Mouse (Mus musculus): ENCODE results near the gene Slc35a5. TPM values are rescaled to one million over a fixed set of nuclear protein-coding genes. Genes with fewer than 3 reads are reported as not detected.

The Slc35a5 gene
- total RNA-seq, 2 experiments from 2014 or later: 2.4 to 3.5 TPM

DNA sequence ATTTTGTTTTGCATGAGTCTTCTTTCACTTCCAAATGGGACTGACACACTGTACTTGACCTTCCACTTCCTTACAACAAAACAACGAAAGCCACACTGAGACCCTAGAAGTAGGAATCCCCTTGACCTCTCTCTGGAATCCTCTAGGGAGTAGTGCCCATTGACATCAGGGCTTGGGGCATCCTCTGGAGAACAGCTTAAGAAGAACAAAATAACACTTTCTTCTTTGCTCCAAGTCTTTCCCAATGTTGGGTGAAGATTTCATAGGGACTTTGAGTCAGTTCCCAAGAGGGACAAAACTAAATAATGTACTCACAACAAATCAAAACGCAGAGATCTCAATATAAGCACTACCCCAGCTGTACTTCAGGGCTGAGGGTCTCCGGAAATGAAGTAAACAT lies 39.7 kb downstream of the Slc35a5 start:
- no peak for DNase-seq (ENCODE audit: low spot score)

DNA sequence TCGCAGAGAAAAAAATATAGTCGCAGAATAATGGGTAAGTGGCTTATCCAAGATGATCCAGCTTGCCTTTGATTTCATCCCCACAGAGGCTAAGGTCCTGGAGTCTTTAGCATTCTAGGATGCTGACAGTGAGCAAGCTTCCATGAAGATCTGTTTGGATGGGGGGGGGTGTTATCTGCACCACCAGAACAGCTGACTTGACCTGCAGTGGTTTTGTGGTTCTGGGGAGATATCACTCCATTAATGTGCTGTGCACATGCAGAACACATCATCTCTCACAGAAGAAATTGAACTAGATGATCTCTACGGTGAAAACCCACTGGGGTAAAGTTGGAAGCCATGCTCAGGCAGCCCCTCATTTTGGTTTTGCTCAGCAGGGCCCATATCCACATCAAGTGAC lies 41.3 kb downstream of the Slc35a5 start:
- no peak for DNase-seq (ENCODE audit: low spot score)

DNA sequence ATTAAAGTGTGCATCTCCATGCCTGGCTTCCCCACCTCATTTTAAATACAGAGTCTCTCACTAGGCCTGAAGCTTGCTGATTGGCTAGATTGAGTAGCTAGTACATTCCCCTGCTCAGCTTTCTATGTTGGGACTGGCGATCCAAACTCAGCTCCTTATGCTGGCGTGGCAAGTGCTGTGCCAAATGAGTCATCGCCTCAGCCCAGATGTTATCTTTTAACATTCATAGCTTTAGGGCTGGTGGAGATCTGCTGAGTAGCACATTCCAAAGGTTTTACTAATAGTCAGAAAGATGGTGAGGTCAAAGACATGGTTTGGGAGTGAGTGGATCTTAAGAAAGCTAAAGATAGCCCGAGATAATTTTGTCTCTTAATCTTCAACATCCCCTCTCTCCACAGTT lies 48.0 kb downstream of the Slc35a5 start:
- DNase-seq (ENCODE audit: low spot score): peak; percentile 70

DNA sequence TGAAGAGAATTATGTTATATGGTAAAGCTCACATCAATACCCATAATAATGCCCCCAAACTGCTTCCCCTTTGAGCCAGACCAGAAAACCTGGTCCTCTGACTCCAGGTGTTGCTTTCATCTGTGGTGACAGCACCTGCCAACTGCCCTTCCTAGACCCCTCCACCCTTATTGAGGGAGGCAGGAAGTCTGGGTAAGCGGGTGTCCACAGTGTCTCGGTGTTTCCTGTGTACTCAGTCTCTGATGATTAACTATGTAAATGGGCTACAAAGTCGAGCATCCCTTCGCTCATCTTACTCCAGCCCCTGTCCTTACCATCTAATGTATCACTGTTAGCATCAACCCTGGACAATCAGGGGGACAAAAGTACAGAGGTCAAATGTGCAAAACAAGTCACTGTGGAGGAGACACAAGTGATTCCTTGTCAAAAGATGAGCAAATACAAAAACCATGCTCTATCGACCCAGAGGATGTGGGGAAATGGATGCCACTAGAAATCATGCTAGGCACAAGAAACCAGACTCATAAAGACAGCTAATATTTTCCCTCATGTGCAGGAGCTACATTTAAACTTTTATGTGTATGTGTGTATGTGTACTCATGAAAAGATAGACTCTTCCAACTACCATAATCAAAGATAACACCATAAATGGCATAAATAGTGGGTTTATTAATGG lies 50.2 kb downstream of the Slc35a5 start:
- DNase-seq (ENCODE audit: low spot score): no peak

DNA sequence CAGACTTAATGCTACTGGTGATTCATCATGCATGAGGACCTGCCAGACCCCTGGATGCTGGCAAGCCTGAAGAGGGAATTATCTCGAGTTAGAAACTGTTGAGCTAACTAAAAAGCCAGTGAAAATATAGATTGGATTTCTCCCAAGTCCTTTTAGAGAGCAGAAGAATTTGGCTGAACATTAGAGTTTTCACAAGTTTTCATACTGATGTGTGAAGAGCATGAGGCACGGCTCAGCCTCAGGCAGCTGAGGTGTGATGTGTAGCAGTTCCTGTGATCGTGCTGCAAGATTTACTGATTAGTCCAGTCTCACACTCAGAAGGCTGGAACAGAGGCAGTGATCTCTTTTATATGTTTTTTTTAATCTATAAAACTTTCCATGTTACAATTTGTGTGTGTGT lies 53.5 kb downstream of the Slc35a5 start:
- DNase-seq (ENCODE audit: low spot score): no peak

DNA sequence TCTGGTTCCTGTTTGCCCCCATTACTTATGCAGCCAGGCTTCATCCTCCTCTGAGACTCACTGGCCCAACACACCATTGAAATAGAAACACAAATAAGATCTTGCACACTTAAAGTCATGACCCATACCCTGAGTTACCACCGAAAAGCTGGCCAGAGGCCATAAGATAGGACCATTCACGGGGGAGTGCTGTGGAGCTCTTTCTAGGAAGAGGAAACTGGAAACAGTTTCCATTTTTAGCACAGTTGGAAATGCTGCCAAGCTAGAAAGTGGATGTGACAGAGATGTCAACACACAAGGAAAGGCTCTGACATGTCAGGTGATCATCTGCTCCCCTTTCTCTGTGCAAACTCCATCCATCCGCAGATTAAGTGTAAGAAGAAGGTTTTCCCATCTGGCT lies 57.6 kb downstream of the Slc35a5 start:
- DNase-seq (ENCODE audit: low spot score): no peak

DNA sequence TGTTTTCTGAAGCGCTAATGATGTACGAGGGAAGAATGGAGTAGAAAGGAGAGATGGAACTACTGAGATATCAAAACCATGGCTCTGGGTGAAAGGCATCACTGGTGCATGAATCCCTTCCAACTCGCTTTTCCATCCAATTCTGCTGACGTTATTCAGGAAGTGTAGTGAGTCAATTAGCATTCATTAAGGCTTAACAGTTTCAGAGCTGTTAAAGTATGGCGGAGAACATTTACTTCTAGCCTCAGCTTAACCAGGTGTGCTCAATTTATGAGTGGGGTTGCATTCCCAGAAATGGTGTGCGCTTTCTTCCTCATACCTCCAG lies 59.7 kb downstream of the Slc35a5 start:
- no peak for DNase-seq (ENCODE audit: low spot score)

DNA sequence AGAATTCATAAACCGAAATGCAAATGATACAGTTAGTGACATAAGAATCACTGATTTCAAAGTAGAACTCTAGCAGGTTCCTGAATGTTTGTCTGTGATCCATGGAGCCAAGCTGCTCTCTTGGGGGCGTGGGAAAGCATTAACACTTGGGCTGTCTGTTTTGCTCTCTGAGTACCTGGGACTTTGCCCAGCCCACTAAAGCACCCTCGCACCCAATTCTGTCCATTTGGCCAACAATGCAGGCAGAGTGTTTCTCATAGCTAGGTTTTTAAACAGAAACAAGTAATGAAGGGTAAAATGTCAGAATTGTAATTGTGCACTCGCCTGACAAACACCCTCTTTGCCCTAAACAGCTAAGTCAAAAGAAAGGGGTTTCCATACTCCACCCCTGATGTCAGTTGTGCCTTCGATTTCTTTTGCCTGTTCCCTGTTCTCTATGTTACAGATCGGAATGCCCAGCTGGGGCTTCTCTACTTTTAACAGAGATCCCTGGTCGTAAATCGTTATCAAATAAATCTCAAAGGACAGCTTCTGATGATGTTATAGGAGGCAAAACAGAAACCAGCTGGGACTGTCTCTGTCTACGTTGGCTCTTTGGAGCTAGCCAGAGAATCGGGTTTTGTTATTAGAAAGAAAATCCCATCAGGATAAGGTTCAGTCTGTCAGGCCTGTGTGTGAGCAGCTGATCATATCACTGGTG lies 60.2 kb downstream of the Slc35a5 start:
- no peak for DNase-seq (ENCODE audit: low spot score)

DNA sequence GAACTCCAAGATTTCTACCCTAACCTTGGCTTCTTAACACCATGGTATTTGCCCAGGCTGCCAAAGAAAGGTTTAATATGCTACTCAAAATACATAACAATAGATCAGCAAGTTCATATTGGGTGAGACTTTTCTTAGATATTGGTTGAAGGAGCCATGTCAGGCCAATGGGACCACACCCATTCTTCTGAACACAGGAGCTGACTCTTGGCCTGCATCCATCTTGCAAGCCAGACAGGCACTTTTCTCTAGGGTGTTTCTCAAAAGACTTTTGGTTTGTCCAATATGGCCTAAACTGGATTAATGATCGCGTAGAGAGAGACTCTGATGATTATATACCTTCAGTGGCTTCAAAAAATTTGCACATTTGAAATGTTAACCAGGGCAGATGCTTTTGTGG lies 61.0 kb downstream of the Slc35a5 start:
- DNase-seq (ENCODE audit: low spot score): no peak

DNA sequence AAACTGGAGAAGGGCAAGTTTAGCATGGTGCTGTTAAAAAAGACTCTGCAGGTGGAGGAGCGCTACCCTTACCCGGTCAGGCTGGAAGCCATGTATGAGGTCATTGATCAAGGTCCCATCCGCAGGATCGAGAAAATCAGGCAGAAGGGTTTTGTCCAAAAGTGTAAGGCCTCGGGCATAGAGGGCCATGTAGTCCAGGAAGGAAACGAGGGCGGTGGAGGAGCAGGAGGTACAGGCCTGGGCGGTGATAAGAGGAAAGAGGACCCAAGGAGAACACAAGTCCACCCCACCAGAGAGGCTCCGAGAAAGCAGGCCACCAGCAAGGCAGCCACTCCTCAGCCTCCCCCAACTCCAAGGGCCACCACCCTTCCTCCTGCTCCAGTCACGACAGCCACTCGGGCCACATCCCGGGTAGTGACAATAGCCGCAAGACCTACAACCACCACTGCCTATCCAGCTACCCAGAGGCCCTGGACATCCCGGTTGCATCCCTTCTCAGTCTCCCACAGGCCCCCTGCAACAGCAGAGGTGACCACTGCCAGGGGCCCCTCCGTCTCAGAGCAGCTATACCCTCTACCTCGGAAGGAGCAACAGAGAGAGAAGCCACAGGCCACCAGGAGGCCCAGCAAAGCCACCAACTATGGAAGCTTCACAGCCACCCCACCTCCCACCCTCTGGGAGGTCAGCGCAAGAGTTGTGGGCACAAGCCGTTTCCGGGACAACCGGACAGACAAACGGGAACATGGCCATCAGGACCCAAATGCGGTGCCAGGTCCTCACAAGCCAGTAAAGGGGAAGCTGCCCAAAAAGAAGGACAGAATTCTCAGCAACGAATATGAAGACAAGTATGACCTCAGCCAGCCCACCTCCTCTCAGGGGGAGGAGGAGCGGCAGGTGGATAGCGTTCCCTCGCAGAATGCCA lies 62.7 kb downstream of the Slc35a5 start:
- DNase-seq (ENCODE audit: low spot score): no peak

DNA sequence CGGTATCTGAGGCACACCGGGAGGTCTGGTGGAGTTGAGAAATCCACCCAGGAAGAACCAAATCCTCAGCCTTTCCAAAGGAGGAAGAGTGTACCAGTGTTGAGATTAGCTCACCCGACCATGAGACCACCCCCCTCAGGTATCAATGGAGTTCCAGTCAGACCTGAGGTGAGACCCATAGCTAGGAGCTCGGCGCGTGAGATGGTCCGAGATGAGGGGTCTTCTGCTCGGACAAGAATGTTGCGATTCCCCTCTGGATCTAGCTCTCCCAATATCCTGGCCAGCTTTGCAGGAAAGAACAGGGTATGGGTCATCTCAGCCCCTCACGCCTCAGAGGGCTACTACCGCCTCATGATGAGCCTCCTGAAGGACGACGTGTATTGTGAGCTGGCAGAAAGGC lies 63.5 kb downstream of the Slc35a5 start:
- DNase-seq (ENCODE audit: low spot score): no peak

DNA sequence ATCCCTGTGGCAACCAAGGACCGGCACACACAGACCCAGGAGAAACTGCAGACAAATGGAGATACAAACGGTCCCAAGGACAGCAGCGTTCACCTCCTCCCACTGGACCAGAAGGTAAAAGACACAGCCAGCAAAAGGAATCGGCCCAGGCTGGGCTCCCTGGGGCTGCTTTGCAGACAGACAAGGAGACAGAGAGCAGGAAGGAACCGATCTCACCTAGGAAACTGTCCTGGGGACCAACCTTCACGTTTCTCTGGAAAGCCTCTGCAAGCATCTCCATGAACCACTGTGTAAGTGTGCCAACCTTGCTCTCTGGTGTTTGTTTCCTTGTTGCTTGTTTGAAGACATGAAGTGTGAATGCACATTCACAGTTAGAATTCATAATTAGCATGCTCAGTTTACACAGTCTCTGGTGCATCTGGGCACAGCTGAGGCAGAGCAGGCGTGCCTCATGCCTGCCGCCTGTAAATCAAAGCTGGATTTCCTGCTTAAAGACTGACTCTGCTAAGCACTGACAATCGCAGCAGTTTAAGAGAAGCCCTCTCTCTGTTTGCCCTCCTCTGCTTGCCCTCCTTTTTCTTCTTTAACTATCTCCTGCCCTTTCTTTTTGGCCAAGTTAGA lies 64.3 kb downstream of the Slc35a5 start:
- DNase-seq (ENCODE audit: low spot score): no peak

DNA sequence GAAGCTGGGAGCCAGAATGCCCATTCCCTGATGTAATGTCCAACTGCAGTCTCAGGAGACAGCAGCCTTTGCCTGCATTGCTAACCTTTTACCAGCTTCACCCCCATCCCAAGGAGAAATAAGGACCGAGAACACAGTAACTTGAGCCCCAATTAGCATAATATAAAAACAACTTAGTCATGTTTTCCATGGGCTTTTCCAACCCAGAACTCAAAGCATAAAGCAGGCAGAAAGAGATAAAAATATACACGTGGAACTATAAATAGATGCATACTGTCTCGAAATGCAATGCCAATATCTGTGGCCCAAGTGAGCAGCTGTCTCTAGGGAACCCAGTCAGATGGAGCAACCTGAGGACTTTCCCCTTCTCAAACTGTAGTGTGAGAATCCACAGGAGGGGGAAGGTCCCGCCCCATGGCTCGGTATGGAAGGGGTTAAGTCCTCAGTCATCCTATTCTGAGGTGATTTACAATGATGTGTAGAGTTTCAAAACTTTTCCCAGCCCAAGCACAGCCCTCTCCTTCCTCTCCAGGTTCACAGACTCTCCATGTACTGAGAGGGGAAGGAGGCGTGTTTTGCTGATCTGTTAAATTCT lies 65.3 kb downstream of the Slc35a5 start, which contains the start of gene Ccdc80:
Gene Ccdc80, plus strand, starts transcription at position 266 of the 595 bp plus-strand sequence.
- DNase-seq (ENCODE audit: low spot score): peak; percentile 62

DNA sequence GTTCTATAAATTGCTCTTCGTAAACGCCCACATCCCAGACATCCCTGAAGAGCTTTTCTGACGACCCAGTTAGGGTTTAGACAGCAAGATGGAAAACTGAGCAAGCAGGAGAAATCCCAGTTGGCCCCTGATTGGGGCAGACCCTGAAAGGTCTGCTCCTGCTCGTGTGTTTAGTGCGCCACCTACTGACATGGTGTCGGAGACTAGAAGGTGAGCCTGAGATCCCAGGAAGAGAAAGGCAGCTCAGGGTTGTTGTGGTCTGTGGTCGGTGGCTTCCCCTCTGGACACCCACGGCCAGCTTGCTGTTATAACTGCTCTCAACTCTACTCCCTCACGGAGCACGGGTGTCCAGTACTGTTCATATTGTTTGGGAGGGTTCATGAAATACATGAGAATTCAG lies 68.5 kb downstream of the Slc35a5 start:
- peak; percentile 83 for DNase-seq (ENCODE audit: low spot score)

Other genes starting within 250 kb of the Slc35a5 start
- not detected for gene Cd200r3, start 215.0 kb downstream of the Slc35a5 start, total RNA-seq (2021)
- gene Ccdc80, start 65.3 kb downstream of the Slc35a5 start, total RNA-seq (2021): 10 to 100 TPM; 13.2 to 26.4 TPM
- gene Atg3, start 79 bp upstream of the Slc35a5 start, total RNA-seq (2021): 10 to 100 TPM; 19.8 to 26.0 TPM
- gene Btla, start 65.6 kb upstream of the Slc35a5 start, total RNA-seq (2021): under 1 TPM; 0.14 to 0.23 TPM

Measured in gastrocnemius, adult 18-20 months (tissue).